Mouse (Mus musculus) kidney, embryonic 14.5 days (tissue): ENCODE data around the gene Ifi203. TPM values are rescaled to one million over a fixed set of nuclear protein-coding genes. Genes with fewer than 3 reads are reported as not detected.
"Not testable (repeated sequence)": the region's sequence is repeated elsewhere in the genome, so short reads cannot be mapped to it uniquely, and the experiment has no call there.

Source experiments
- ATAC-seq: fragments of 200-750 bp; cut with Nextera tagmentation; 2 replicates; pipeline ENCODE4 v1.8.0; 2017; ENCODE audit warnings: moderate number of reproducible peaks, mild to moderate bottlenecking, moderate TSS enrichment, moderate library complexity; ENCODE audit not compliant: low FRiP score, low TSS enrichment
- H3K27ac ChIP-seq: fragments of 300-500 bp; sonication (generic); 2 replicates; pipeline ENCODE4 v1.5.1; 2014; ENCODE audit warnings: low read depth, mild to moderate bottlenecking, low read length, moderate library complexity, mixed read lengths
- H3K27me3 ChIP-seq: fragments of 300-500 bp; sonication (generic); 2 replicates; pipeline ENCODE4 v1.6.1; 2014; ENCODE audit warnings: mild to moderate bottlenecking, low read length; ENCODE audit not compliant: control insufficient read depth, insufficient read depth
- H3K36me3 ChIP-seq: fragments of 300-500 bp; sonication (generic); 2 replicates; pipeline ENCODE4 v1.6.1; 2014; ENCODE audit warnings: low read length, mixed read lengths; ENCODE audit not compliant: control insufficient read depth, insufficient read depth
- H3K4me1 ChIP-seq: fragments of 300-500 bp; sonication (generic); 2 replicates; pipeline ENCODE4 v1.6.1; 2014; ENCODE audit warnings: low read length, mixed read lengths; ENCODE audit not compliant: control insufficient read depth, insufficient read depth
- H3K4me2 ChIP-seq: fragments of 300-500 bp; sonication (generic); replicated peaks from 2 replicates; pipeline ENCODE4 v1.6.1; 2014; ENCODE audit warnings: low read depth, mild to moderate bottlenecking, low read length
- H3K4me3 ChIP-seq: fragments of 300-500 bp; sonication (generic); 2 replicates; pipeline ENCODE4 v1.5.1; 2014; ENCODE audit warnings: mild to moderate bottlenecking, low read length
- H3K9ac ChIP-seq: fragments of 300-500 bp; sonication (generic); 2 replicates; pipeline ENCODE4 v1.6.1; 2014; ENCODE audit warnings: low read depth, mild to moderate bottlenecking, low read length, moderate library complexity
- H3K9me3 ChIP-seq: fragments of 300-500 bp; sonication (generic); 2 replicates; pipeline ENCODE4 v1.6.1; 2016; ENCODE audit warnings: low read length; ENCODE audit not compliant: control insufficient read depth
- WGBS: fragments of 180-500 bp; shearing (Covaris S2); extraction: QIAGEN DNeasy Blood & Tissue Kit; methylation state at CpG from one replicate; pipeline ENCODE4 v1.1.7; 2014; 5-methylcytosine and 5-hydroxymethylcytosine counted together
- polyA plus RNA-seq: library from polyadenylated mRNA; unstranded; fragments of >200 nt; fragmentation: Nextera tagmentation; extraction: Ambion mirVana; gene quantifications from 2 replicates; pipeline ENCODE4 v1.2.1, GENCODE M21; 2014

Ifi203 gene
- polyA plus RNA-seq, 1 experiment from 2014 or later, result 1.8 TPM

DNA sequence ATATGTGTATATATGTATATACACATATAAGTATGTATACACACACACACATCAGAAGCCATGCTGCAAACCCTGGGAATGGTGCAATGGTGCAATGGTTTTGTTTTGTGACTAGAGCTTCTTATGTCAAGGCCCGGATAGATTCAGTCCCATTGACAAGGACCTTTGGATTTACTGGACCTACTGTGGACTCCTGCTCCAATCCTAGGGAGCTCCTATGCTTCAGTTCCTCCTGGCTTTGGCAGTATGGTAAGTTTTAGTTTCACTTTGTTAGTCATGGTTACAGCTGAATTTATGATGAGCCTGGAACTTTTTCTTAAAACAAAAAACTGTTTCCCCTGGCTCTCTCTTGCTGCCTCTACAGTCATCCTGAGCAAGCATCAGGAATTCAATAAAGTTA is 65.3 kb downstream of the Ifi203 start:
- H3K4me2 ChIP-seq, H3K9ac ChIP-seq, H3K27ac ChIP-seq, H3K36me3 ChIP-seq, H3K27me3 ChIP-seq, ATAC-seq, H3K4me3 ChIP-seq, H3K4me1 ChIP-seq, H3K9me3 ChIP-seq: not testable (repeated sequence)
- WGBS, result 88% methylated on average over 1 of the region's 1 CpGs

Other genes with a start within 250 kb of the Ifi203 start
- 0.34 and 1.2 TPM in 2 replicates for gene Ifi207, start 200.9 kb downstream of the Ifi203 start, polyA plus RNA-seq
- gene Ifi204, start 175.7 kb downstream of the Ifi203 start, polyA plus RNA-seq, result 0.93 and 1.7 TPM in 2 replicates
- gene Ifi211, start 29.6 kb downstream of the Ifi203 start, polyA plus RNA-seq, result 0.34 and 0.79 TPM in 2 replicates
- 1.7 and 1.8 TPM in 2 replicates for gene Mndal, start 181 bp downstream of the Ifi203 start, polyA plus RNA-seq
- gene Ifi202b, start 40.1 kb upstream of the Ifi203 start, polyA plus RNA-seq, result not detected in 2 replicates
- gene Ifi205, start 89.1 kb upstream of the Ifi203 start, polyA plus RNA-seq, result not detected in 2 replicates
- 0.23 TPM in 1 of 2 replicates, not detected in the other for gene Olfr433, start 98.0 kb upstream of the Ifi203 start, polyA plus RNA-seq
- gene Olfr432, start 106.5 kb upstream of the Ifi203 start, polyA plus RNA-seq, result not detected in 2 replicates
- gene Olfr430, start 123.9 kb upstream of the Ifi203 start, polyA plus RNA-seq, result not detected in 2 replicates
- gene Olfr429, start 141.7 kb upstream of the Ifi203 start, polyA plus RNA-seq, result not detected in 2 replicates
- not detected in 2 replicates for gene Olfr427, start 154.2 kb upstream of the Ifi203 start, polyA plus RNA-seq
- not detected in 2 replicates for gene Olfr231, start 178.5 kb upstream of the Ifi203 start, polyA plus RNA-seq
- gene Olfr424, start 188.8 kb upstream of the Ifi203 start, polyA plus RNA-seq, result not detected in 2 replicates
- gene Olfr420, start 213.0 kb upstream of the Ifi203 start, polyA plus RNA-seq, result not detected in 2 replicates
- gene Spta1, start 230.1 kb upstream of the Ifi203 start, polyA plus RNA-seq, result 0.19 and 0.39 TPM in 2 replicates